Mouse (Mus musculus) heart, embryonic 16.5 days (tissue): Measurements from ENCODE around the gene Colq. TPM values are rescaled to one million over a fixed set of nuclear protein-coding genes. Genes with fewer than 3 reads are reported as not detected.

Experiments
- ATAC-seq: fragments of 200-750 bp; cut with Nextera tagmentation; replicated peaks from 2 replicates; pipeline ENCODE4 v1.8.0; 2017; ENCODE audit warnings: moderate number of reproducible peaks; ENCODE audit not compliant: insufficient read depth, low FRiP score; ENCODE audit errors: extremely low read depth
- H3K27ac ChIP-seq: fragments of 300-500 bp; sonication (generic); 2 replicates; pipeline ENCODE4 v1.5.1; 2014; ENCODE audit warnings: mild to moderate bottlenecking, low read length, control low read depth, moderate library complexity
- H3K27me3 ChIP-seq: fragments of 300-500 bp; sonication (generic); 2 replicates; pipeline ENCODE4 v1.6.1; 2014; ENCODE audit warnings: low read length, mixed read lengths; ENCODE audit not compliant: control insufficient read depth, insufficient read depth
- H3K36me3 ChIP-seq: fragments of 300-500 bp; sonication (generic); 2 replicates; pipeline ENCODE4 v1.6.1; 2014; ENCODE audit not compliant: control insufficient read depth, insufficient read depth
- H3K4me1 ChIP-seq: fragments of 300-500 bp; sonication (generic); 2 replicates; pipeline ENCODE4 v1.6.1; 2014; ENCODE audit warnings: low read length, mixed read lengths; ENCODE audit not compliant: control insufficient read depth, insufficient read depth
- H3K4me2 ChIP-seq: fragments of 300-500 bp; sonication (generic); 2 replicates; pipeline ENCODE4 v1.6.1; 2014; ENCODE audit warnings: low read depth, mild to moderate bottlenecking, control low read depth, low read length
- H3K4me3 ChIP-seq: fragments of 300-500 bp; sonication (generic); 2 replicates; pipeline ENCODE4 v1.5.1; 2014; ENCODE audit warnings: mild to moderate bottlenecking, control low read depth, low read length
- H3K9ac ChIP-seq: fragments of 300-500 bp; sonication (generic); 2 replicates; pipeline ENCODE4 v1.6.1; 2014; ENCODE audit warnings: low read length, control low read depth
- H3K9me3 ChIP-seq: fragments of 300-500 bp; sonication (generic); replicated peaks from 2 replicates; pipeline ENCODE4 v1.6.1; 2016; ENCODE audit warnings: low read length; ENCODE audit not compliant: control insufficient read depth
- WGBS: fragments of 180-500 bp; shearing (Covaris S2); extraction: QIAGEN DNeasy Blood & Tissue Kit; methylation state at CpG from one replicate; pipeline ENCODE4 v1.1.7; 2014; 5-methylcytosine and 5-hydroxymethylcytosine counted together
- polyA plus RNA-seq: library from polyadenylated mRNA; unstranded; fragments of >200 nt; fragmentation: Nextera tagmentation; extraction: Ambion mirVana; gene quantifications from 2 replicates; pipeline ENCODE4 v1.2.1, GENCODE M21; 2015

The Colq gene
- polyA plus RNA-seq, 1 experiment from 2014 or later, result 18.8 TPM

GRCm38 (mm10) chr14:31555963-31556434, 35.1 kb downstream of the Colq start:
- Histone ChIP-seq H3K4me3 (no peak overlapping the region), H3K4me1 (peaks cover 24% of the 10 kb centered on the region), H3K9ac (no peak overlapping the region), H3K9me3 (no peaks in the 10 kb centered on the region), H3K4me2 (no peak overlapping the region), H3K36me3 (no peaks in the 10 kb centered on the region), H3K27me3 (no peaks in the 10 kb centered on the region; the same call in 1 of the 2 replicates), H3K27ac (peak overlapping the region; percentile 49; the same call in 1 of the 2 replicates)
- peak; percentile 47; the same call in 1 of the 2 replicates for ATAC-seq
- WGBS, result 44% methylated on average over 14 of the region's 14 CpGs

- Histone ChIP-seq H3K9me3 (no peaks in the 10 kb centered on the region), H3K9ac (no peak overlapping the region), H3K4me3 (no peak overlapping the region), H3K36me3 (no peaks in the 10 kb centered on the region), H3K4me1 (peaks cover 16% of the 10 kb centered on the region), H3K27me3 (no peaks in the 10 kb centered on the region; the same call in 1 of the 2 replicates), H3K4me2 (no peak overlapping the region), H3K27ac (no peak overlapping the region)
- ATAC-seq, result no peak
- 94% methylated on average over 7 of the region's 7 CpGs for WGBS
These were observed 36.1 kb downstream of the Colq start for GRCm38 (mm10) chr14:31555021-31555420.

GRCm38 (mm10) chr14:31543885-31544442, 47.2 kb downstream of the Colq start:
- Histone ChIP-seq H3K27ac (no peak overlapping the region), H3K36me3 (peaks cover 10% of the 10 kb centered on the region), H3K27me3 (no peaks in the 10 kb centered on the region), H3K4me3 (no peak overlapping the region), H3K4me1 (no peaks in the 10 kb centered on the region), H3K4me2 (no peak overlapping the region), H3K9me3 (0 out of 2 replicates have a peak, but pooled peaks cover 4% of the 10 kb centered on the region), H3K9ac (no peak overlapping the region)
- 79% methylated on average over 11 of the region's 11 CpGs for WGBS
- ATAC-seq, result no peak

GRCm38 (mm10) chr14:31537298-31537697, 53.8 kb downstream of the Colq start:
- no peak for ATAC-seq
- Histone ChIP-seq H3K9me3 (no peaks in the 10 kb centered on the region), H3K36me3 (0 out of 2 replicates have a peak, but pooled peaks cover 4% of the 10 kb centered on the region), H3K4me2 (no peak overlapping the region), H3K9ac (no peak overlapping the region), H3K27me3 (no peaks in the 10 kb centered on the region), H3K4me3 (no peak overlapping the region), H3K27ac (peak overlapping the region; percentile 10; the same call in 1 of the 2 replicates), H3K4me1 (peaks cover 4% of the 10 kb centered on the region; the same call in 1 of the 2 replicates)
- 64% methylated on average over 6 of the region's 6 CpGs for WGBS

- H3K9ac ChIP-seq, result no peak overlapping the region
- H3K4me3 ChIP-seq, result no peak overlapping the region
- H3K4me1 ChIP-seq, result peaks cover 4% of the 10 kb centered on the region; the same call in 1 of the 2 replicates
- no peak for ATAC-seq
- no peaks in the 10 kb centered on the region for H3K9me3 ChIP-seq
- H3K27ac ChIP-seq, result peak overlapping the region; percentile 5; the same call in 1 of the 2 replicates
- WGBS, result 64% methylated on average over 3 of the region's 3 CpGs
- H3K36me3 ChIP-seq, result 0 out of 2 replicates have a peak, but pooled peaks cover 3% of the 10 kb centered on the region
- H3K4me2 ChIP-seq, result no peak overlapping the region
- no peaks in the 10 kb centered on the region for H3K27me3 ChIP-seq
These were observed 58.5 kb downstream of the Colq start for GRCm38 (mm10) chr14:31532656-31533055.

GRCm38 (mm10) chr14:31531506-31532148, 59.5 kb downstream of the Colq start:
- H3K4me2 ChIP-seq, result 0 out of 2 replicates have a peak overlapping the region, but pooled peaks have one; percentile 1
- no peaks in the 10 kb centered on the region for H3K27me3 ChIP-seq
- H3K36me3 ChIP-seq, result 0 out of 2 replicates have a peak, but pooled peaks cover 2% of the 10 kb centered on the region
- 55% methylated on average over 12 of the region's 12 CpGs for WGBS
- peak overlapping the region; percentile 21 for H3K27ac ChIP-seq
- no peaks in the 10 kb centered on the region for H3K9me3 ChIP-seq
- 0 out of 2 replicates have a peak, but pooled peaks cover 2% of the 10 kb centered on the region for H3K4me1 ChIP-seq
- H3K9ac ChIP-seq, result no peak overlapping the region
- ATAC-seq, result peak; percentile 31
- H3K4me3 ChIP-seq, result no peak overlapping the region

- Histone ChIP-seq H3K27me3 (no peaks in the 10 kb centered on the region), H3K36me3 (0 out of 2 replicates have a peak, but pooled peaks cover 2% of the 10 kb centered on the region), H3K4me1 (0 out of 2 replicates have a peak, but pooled peaks cover 2% of the 10 kb centered on the region), H3K4me3 (no peak overlapping the region), H3K4me2 (no peak overlapping the region), H3K9ac (no peak overlapping the region), H3K27ac (no peak overlapping the region), H3K9me3 (no peaks in the 10 kb centered on the region)
- ATAC-seq, result no peak
- 87% methylated on average over 4 of the region's 4 CpGs for WGBS
These were observed 60.3 kb downstream of the Colq start for GRCm38 (mm10) chr14:31530847-31531246.

GRCm38 (mm10) chr14:31525040-31525810, 65.9 kb downstream of the Colq start:
- 70% methylated on average over 7 of the region's 7 CpGs for WGBS
- 0 out of 2 replicates have a peak, but pooled peaks cover 5% of the 10 kb centered on the region for H3K36me3 ChIP-seq

More at GRCm38 (mm10) chr14:31525040-31525810, 65.9 kb downstream of the Colq start:
- ATAC-seq, result no peak
- no peaks in the 10 kb centered on the region for H3K4me1 ChIP-seq
- no peak overlapping the region for H3K4me3 ChIP-seq
- H3K4me2 ChIP-seq, result no peak overlapping the region
- H3K9ac ChIP-seq, result no peak overlapping the region
- H3K9me3 ChIP-seq, result no peaks in the 10 kb centered on the region
- H3K27ac ChIP-seq, result no peak overlapping the region
- H3K27me3 ChIP-seq, result no peaks in the 10 kb centered on the region
